Mouse (Mus musculus) left cerebral cortex, adult 11 months (tissue): ENCODE results near the gene Pxt1.
A peak's percentile ranks its signal among the peaks of the same experiment; 100 is the strongest.
"Not testable (repeated sequence)": the region's sequence is repeated elsewhere in the genome, so short reads cannot be mapped to it uniquely, and the experiment has no call there.

Experiments used
- DNase-seq: peaks from one replicate; pipeline ENCODE4 v3.0.0; 2022; ENCODE audit warnings: low spot score

Pxt1 gene

GRCm38 (mm10) chr17:28943740-28944139, at the start of gene Pxt1:
Pxt1 (minus strand) TSS chr17:28943840.
- no peak for DNase-seq

GRCm38 (mm10) chr17:28993004-28993403, 49.4 kb upstream of the Pxt1 start:
- not testable (repeated sequence) for DNase-seq

GRCm38 (mm10) chr17:28992105-28992504, 48.5 kb upstream of the Pxt1 start:
- DNase-seq, result no peak

- DNase-seq, result no peak
Observed at GRCm38 (mm10) chr17:28991286-28991685, 47.6 kb upstream of the Pxt1 start.

- no peak for DNase-seq
Observed at GRCm38 (mm10) chr17:28990060-28990459, 46.4 kb upstream of the Pxt1 start.

GRCm38 (mm10) chr17:28988996-28989395, 45.4 kb upstream of the Pxt1 start:
- no peak for DNase-seq

- DNase-seq, result no peak
Observed at GRCm38 (mm10) chr17:28988291-28988690, 44.7 kb upstream of the Pxt1 start.

- DNase-seq, result no peak
Observed at GRCm38 (mm10) chr17:28987713-28988112, 44.1 kb upstream of the Pxt1 start.

- no peak for DNase-seq
Observed at GRCm38 (mm10) chr17:28986833-28987232, 43.2 kb upstream of the Pxt1 start.

- no peak for DNase-seq
Observed at GRCm38 (mm10) chr17:28984724-28985420, 41.2 kb upstream of the Pxt1 start.

- no peak for DNase-seq
Observed at GRCm38 (mm10) chr17:28982591-28982990, 39.0 kb upstream of the Pxt1 start.

- DNase-seq, result no peak
Observed at GRCm38 (mm10) chr17:28981081-28981480, 37.4 kb upstream of the Pxt1 start.

GRCm38 (mm10) chr17:28979091-28979490, 35.5 kb upstream of the Pxt1 start:
- DNase-seq, result no peak

- no peak for DNase-seq
Observed at GRCm38 (mm10) chr17:28970122-28970521, 26.5 kb upstream of the Pxt1 start.

GRCm38 (mm10) chr17:28967021-28967610, 23.5 kb upstream of the Pxt1 start:
- no peak for DNase-seq

GRCm38 (mm10) chr17:28961596-28961995, 18.0 kb upstream of the Pxt1 start:
- no peak for DNase-seq

GRCm38 (mm10) chr17:28960597-28960996, 17.0 kb upstream of the Pxt1 start:
- no peak for DNase-seq

GRCm38 (mm10) chr17:28954416-28954815, 10.8 kb upstream of the Pxt1 start:
- DNase-seq, result no peak

- DNase-seq, result no peak
Observed at GRCm38 (mm10) chr17:28953251-28953650, 9.6 kb upstream of the Pxt1 start.

- peak; percentile 84 for DNase-seq
Observed at GRCm38 (mm10) chr17:28951831-28952799, 8.5 kb upstream of the Pxt1 start, which contains the start of gene Kctd20. Kctd20 (plus strand) TSS chr17:28951950.

GRCm38 (mm10) chr17:28950751-28951150, 7.1 kb upstream of the Pxt1 start:
- DNase-seq, result no peak

- no peak for DNase-seq
Observed at GRCm38 (mm10) chr17:28948661-28949060, 5.0 kb upstream of the Pxt1 start.
